Mouse (Mus musculus) inflammation-experienced regulatory T-cells (primary cell): ENCODE measurements around the gene Med31. TPM values are rescaled to one million over a fixed set of nuclear protein-coding genes. Genes with fewer than 3 reads are reported as not detected.

Experiments
- polyA plus RNA-seq, 2 experiments: library from polyadenylated mRNA; unstranded; fragments of 100-300 nt; shearing (Covaris generic); gene quantifications; one replicate each; pipeline ENCODE4 v1.2.1; 2017

The Med31 gene
- polyA plus RNA-seq, result 10 to 100 TPM; 18.3 to 20.7 TPM

DNA sequence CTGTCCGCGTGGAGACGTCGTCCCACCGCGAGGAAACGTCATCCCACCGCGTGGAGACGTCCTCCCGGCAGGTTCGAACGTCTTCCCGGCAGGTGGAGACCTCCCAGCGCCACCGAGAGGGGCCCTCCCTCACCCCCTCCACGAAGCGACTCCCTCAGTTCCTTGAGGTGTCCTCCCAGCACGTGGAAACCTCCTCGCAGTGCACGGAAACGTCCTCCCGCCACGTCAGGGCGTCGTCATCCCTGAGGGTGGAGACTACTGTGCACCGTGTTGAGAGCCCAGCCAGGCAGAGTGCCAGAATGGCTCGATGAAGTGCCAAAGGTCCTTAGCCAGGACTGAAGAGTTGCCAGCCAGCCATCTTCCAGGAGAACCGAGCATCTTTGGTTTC is at the start of gene Med31:
Med31 (minus strand) TSS at position 183 of the 388 bp plus-strand sequence.

GRCm38 (mm10) chr11:72207204-72207833 is 8.1 kb downstream of the Med31 start, which contains the start of the genes 4933427D14Rik and Txndc17:
4933427D14Rik (minus strand) TSS chr11:72207459.
Txndc17 (plus strand) TSS chr11:72207547.

DNA sequence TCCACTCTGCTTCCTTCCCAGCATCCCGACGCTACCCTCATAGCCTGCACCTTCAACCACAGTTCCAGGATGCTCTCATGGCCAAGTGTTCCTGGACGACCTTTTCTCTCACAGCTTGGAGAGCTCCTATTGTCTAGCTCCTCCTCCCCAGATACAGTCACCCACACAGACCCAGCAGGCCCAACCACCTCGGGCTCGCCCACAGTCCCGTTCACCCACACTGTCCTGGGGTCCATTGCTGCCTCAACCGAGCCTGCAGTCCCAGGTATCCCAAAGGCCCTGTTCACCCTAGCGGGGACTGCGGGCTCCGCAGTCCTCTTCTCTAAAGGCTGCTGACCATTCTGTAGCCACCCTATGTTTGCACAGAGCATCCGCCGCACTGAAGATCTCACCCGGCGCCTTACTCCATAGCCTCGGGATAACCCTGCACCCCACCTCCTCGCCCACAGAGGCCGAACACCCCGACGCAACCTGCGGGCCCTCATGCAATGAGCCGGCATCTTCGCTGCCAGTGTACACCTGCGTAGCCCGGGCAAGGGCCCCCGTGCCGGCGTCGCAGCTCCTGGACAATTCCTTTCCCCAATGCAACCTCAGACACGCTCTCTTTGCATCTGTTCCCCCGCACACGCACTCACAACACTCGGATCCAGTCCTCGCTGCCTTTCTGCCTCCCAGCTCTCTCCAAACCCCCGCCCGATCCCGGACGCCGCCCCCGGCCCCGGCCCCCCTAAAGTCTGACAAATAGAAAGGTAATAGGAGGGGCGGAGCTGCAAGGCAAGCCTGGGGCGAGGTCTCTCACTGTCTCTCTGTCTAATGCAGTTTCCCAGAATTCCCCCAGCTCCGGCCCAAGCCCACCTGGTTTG is 8.8 kb downstream of the Med31 start, which contains the start of gene Gm43951:
Gm43951 (minus strand) TSS at position 500 of the 863 bp plus-strand sequence.

Other genes starting within 250 kb of the Med31 start
- under 1 TPM; 0.45 to 0.48 TPM for gene Aipl1, start 178.1 kb downstream of the Med31 start, polyA plus RNA-seq
- gene Pimreg, start 173.6 kb downstream of the Med31 start, polyA plus RNA-seq, result 1 to 10 TPM in 1 of 2 experiments, under 1 TPM in 1; 0.37 to 1.6 TPM
- 1 to 10 TPM in 1 of 2 experiments, under 1 TPM in 1; 0.71 to 2.9 TPM for gene Pitpnm3, start 79.8 kb downstream of the Med31 start, polyA plus RNA-seq
- gene Gm43951, start 8.8 kb downstream of the Med31 start, polyA plus RNA-seq, result under 1 TPM; 0.47 to 0.51 TPM
- 10 to 100 TPM; 16.5 to 21.4 TPM for gene 4933427D14Rik, start 8.1 kb downstream of the Med31 start, polyA plus RNA-seq
- gene Txndc17, start 8.0 kb downstream of the Med31 start, polyA plus RNA-seq, result 100 to 1,000 TPM in 1 of 2 experiments, 10 to 100 TPM in 1; 84.0 to 101 TPM
- gene Slc13a5, start 51.6 kb upstream of the Med31 start, polyA plus RNA-seq, result under 1 TPM; 0.08 to 0.10 TPM
- 10 to 100 TPM; 64.3 to 80.6 TPM for gene Xaf1, start 86.0 kb upstream of the Med31 start, polyA plus RNA-seq
- 1 to 10 TPM in 1 of 2 experiments, under 1 TPM in 1; 0.34 to 1.4 TPM for gene Fbxo39, start 98.9 kb upstream of the Med31 start, polyA plus RNA-seq
- gene Tekt1, start 146.8 kb upstream of the Med31 start, polyA plus RNA-seq, result not detected
- gene Smtnl2, start 196.1 kb upstream of the Med31 start, polyA plus RNA-seq, result 1 to 10 TPM in 1 of 2 experiments, under 1 TPM in 1; 0.07 to 1.1 TPM
- gene Ggt6, start 219.9 kb upstream of the Med31 start, polyA plus RNA-seq, result not detected
- 100 to 1,000 TPM in 1 of 2 experiments, 10 to 100 TPM in 1; 96.4 to 113 TPM for gene Mybbp1a, start 225.8 kb upstream of the Med31 start, polyA plus RNA-seq